Mouse (Mus musculus): ENCODE results near the gene Mex3a.

- TF ChIP-seq CTCF (IDR thresholded peaks at IDR 0.05; ENCODE audit: borderline replicate concordance, insufficient read depth, low read length) (no peak), POLR2A (IDR thresholded peaks at IDR 0.05; ENCODE audit: low read depth, low read length) (no peak)
Measured at GRCm38 (mm10) chr3:88518411-88518810, 13.8 kb upstream of the Mex3a start.
